Mouse (Mus musculus): Measurements from ENCODE around the gene Acot7.

Acot7 gene

GRCm38 (mm10) chr4:152244545-152245522 lies 66.9 kb downstream of the Acot7 start:
- DNase-seq (ENCODE audit: extremely low spot score), result no peak

GRCm38 (mm10) chr4:152246011-152246410 lies 68.1 kb downstream of the Acot7 start:
- DNase-seq (ENCODE audit: extremely low spot score), result no peak

- no peak for DNase-seq (ENCODE audit: extremely low spot score)
Measured at GRCm38 (mm10) chr4:152247195-152247594, 69.3 kb downstream of the Acot7 start.

GRCm38 (mm10) chr4:152250615-152251014 lies 72.7 kb downstream of the Acot7 start:
- DNase-seq (ENCODE audit: extremely low spot score), result no peak

GRCm38 (mm10) chr4:152253183-152253759 lies 75.3 kb downstream of the Acot7 start:
- no peak for DNase-seq (ENCODE audit: extremely low spot score)

GRCm38 (mm10) chr4:152257070-152257469 lies 79.1 kb downstream of the Acot7 start:
- no peak for DNase-seq (ENCODE audit: extremely low spot score)

- DNase-seq (ENCODE audit: extremely low spot score), result no peak
Measured at GRCm38 (mm10) chr4:152260451-152260850, 82.5 kb downstream of the Acot7 start.

GRCm38 (mm10) chr4:152262187-152262586 lies 84.3 kb downstream of the Acot7 start:
- DNase-seq (ENCODE audit: extremely low spot score), result no peak

- no peak for DNase-seq (ENCODE audit: extremely low spot score)
Measured at GRCm38 (mm10) chr4:152263089-152263488, 85.2 kb downstream of the Acot7 start.

- DNase-seq (ENCODE audit: extremely low spot score), result peak; percentile 69
Measured at GRCm38 (mm10) chr4:152263512-152264176, 85.7 kb downstream of the Acot7 start.

- no peak for DNase-seq (ENCODE audit: extremely low spot score)
Measured at GRCm38 (mm10) chr4:152264177-152264530, 86.2 kb downstream of the Acot7 start.

GRCm38 (mm10) chr4:152264867-152265568 lies 87.1 kb downstream of the Acot7 start:
- no peak for DNase-seq (ENCODE audit: extremely low spot score)

- DNase-seq (ENCODE audit: extremely low spot score), result no peak
Measured at GRCm38 (mm10) chr4:152265791-152266190, 87.9 kb downstream of the Acot7 start.

- DNase-seq (ENCODE audit: extremely low spot score), result no peak
Measured at GRCm38 (mm10) chr4:152266236-152266895, 88.4 kb downstream of the Acot7 start.

- no peak for DNase-seq (ENCODE audit: extremely low spot score)
Measured at GRCm38 (mm10) chr4:152267748-152268369, 89.9 kb downstream of the Acot7 start.

- DNase-seq (ENCODE audit: extremely low spot score), result no peak
Measured at GRCm38 (mm10) chr4:152269967-152270366, 92.0 kb downstream of the Acot7 start.

- no peak for DNase-seq (ENCODE audit: extremely low spot score)
Measured at GRCm38 (mm10) chr4:152270599-152270998, 92.7 kb downstream of the Acot7 start.

- DNase-seq (ENCODE audit: extremely low spot score), result no peak
Measured at GRCm38 (mm10) chr4:152271334-152271733, 93.4 kb downstream of the Acot7 start.

- no peak for DNase-seq (ENCODE audit: extremely low spot score)
Measured at GRCm38 (mm10) chr4:152272006-152272405, 94.1 kb downstream of the Acot7 start.

- no peak for DNase-seq (ENCODE audit: extremely low spot score)
Measured at GRCm38 (mm10) chr4:152272449-152273049, 94.6 kb downstream of the Acot7 start.
